Mouse (Mus musculus): Measurements from ENCODE around the gene Bex3.

Bex3 gene

GRCm38 (mm10) chrX:136313792-136314564, 43.9 kb downstream of the Bex3 start:
- no peak for DNase-seq (ENCODE audit: low spot score in 2 of 2)

- DNase-seq (ENCODE audit: low spot score in 2 of 2) = no peak
Measured at GRCm38 (mm10) chrX:136319953-136320352, 49.9 kb downstream of the Bex3 start.

Data from frontal cortex, postnatal 10 days (tissue).